Mouse (Mus musculus): ENCODE measurements around the gene Clmn.
"Not testable (repeated sequence)": the region's sequence is repeated elsewhere in the genome, so short reads cannot be mapped to it uniquely, and the experiment has no call there.

The Clmn gene

DNA sequence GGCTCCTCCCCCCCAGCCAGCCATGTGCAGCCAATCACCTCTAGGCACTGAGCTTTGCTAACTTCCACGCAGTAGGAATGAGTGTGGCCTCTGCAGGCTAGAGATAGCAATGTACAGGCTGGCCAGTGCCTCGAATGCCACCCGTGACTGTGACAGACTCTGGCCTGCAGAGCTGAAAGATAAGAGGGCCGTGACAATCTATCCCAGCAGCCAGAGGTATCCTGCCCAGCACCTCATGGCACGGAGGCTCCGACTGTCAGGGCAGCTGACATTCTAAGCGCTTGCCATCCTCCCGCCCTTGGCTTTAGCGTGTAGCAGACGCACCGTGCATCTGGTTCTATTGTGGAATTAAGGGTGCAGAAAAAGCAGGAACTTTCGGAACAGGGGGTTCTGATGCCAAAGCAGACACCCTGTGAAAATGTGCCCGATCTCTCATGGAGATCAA, 26.9 kb downstream of the Clmn start:
- no peak for DNase-seq

- DNase-seq, result peak; percentile 15
Observed at GRCm38 (mm10) chr12:104837111-104837837, 27.6 kb downstream of the Clmn start.

GRCm38 (mm10) chr12:104836230-104836629, 28.6 kb downstream of the Clmn start:
- DNase-seq, result no peak

- no peak for DNase-seq
Observed at GRCm38 (mm10) chr12:104835369-104836094, 29.3 kb downstream of the Clmn start.

DNA sequence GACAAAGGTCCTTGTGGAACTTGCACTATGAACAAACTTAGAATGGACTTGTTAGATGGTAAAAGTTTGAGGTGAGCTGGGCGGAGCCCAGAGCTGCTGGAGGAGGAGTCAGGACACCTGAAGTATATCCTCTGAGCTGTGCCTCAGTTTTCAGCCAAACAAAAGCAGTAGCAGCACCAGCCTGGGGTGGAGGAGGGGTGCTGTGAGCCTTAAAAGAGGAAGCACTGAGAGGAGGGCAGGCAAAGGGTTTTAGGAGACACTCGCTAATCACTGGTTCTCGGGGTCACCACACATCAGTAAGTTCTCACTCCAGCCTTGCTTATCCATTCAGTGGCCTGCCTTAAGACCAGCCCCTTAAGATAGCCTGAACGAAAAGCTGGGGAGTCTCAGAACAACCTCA, 30.1 kb downstream of the Clmn start:
- DNase-seq, result no peak

DNA sequence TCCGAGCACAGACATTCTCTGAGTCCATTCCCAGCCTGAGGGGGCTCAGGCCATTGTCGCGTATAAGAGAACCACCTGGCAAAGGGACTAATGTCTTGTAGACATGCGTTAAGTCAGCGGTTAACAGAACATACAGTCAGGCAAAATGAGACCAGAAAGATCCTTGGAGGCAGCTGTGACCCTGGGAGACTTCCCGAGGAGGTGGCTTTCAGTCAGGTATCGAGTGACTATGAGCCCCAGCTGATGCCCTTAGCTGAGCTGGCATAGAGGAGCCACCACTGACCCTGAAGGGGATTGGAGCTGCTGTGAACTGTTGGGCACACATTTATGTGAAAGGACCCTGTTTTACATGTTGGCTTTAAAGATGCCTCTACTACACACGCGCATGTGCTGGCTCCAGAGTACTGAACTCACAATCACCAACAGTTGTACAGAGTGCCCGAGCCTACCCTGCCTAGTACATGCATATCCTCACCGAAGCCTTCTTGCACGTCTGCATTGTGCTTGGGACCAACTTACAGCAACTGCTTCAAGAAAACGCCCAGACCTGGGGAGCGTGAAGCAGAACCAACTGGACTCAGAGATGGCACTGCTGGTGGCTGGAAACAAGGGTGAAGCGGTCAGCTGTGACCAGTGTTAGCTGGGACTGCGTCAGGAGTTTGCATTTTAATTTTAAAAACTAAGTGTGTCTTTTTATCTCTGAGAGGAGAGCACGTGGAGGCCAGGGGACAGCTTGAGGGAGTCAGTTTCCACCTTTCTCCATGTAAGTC, 34.0 kb downstream of the Clmn start:
- no peak for DNase-seq

DNA sequence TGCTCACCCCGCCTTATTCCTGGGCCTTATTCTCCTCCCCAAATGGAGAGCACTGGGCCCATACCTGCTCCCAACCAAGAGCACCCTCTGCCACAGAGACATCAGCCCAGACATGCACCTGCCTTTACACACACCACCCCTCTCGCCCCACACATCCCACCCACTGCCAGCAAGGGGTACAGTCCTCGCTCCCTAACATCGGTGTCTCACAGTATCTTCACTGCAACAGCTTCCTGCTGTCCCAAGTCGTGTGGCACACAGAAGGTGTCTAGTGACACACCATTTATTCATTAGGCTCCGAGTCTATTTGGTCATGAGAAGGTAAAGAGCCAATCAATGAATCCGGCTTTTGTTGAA, 34.6 kb downstream of the Clmn start:
- no peak for DNase-seq

- DNase-seq, result peak; percentile 79
Observed at GRCm38 (mm10) chr12:104829596-104830282, 35.1 kb downstream of the Clmn start.

DNA sequence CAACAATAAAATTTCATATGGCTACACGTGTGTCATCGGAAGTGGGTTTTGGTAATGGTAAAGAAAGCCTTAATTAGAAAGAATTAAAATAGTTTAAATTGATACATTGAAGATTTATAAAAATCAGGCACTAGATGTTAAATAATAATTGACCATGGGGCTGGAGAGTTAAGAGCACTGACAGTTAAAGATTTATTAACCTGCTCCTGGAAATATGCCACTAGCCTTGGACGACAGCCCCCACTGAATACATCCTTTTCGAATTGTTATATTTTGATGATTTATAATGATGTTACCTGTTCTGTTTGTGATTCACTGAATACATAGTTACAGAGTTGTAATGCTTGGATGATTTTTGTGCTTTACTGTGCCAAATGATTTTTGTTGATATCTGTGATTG, 35.9 kb downstream of the Clmn start:
- not testable (repeated sequence) for DNase-seq

DNA sequence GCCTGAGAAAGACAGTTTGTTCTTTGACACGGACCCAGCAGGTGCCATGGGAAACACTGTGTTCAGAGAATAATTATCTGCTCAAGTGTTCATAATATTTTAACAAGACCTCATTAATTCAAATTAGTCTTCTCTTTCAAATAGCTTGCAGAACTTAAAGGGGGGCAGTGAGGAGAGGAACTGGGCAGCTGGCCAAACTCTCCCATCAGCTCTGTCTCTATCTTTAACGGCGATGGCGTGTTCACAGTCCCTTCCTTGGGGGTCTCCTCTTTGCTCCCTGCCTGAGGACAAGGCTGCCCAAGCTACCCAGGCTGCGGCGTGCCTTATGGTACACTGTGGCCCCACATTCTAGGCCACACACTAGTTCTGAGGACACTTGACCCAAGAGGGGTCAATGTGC, 37.2 kb downstream of the Clmn start:
- DNase-seq, result no peak

GRCm38 (mm10) chr12:104824907-104825267, 40.0 kb downstream of the Clmn start:
- DNase-seq, result no peak

DNA sequence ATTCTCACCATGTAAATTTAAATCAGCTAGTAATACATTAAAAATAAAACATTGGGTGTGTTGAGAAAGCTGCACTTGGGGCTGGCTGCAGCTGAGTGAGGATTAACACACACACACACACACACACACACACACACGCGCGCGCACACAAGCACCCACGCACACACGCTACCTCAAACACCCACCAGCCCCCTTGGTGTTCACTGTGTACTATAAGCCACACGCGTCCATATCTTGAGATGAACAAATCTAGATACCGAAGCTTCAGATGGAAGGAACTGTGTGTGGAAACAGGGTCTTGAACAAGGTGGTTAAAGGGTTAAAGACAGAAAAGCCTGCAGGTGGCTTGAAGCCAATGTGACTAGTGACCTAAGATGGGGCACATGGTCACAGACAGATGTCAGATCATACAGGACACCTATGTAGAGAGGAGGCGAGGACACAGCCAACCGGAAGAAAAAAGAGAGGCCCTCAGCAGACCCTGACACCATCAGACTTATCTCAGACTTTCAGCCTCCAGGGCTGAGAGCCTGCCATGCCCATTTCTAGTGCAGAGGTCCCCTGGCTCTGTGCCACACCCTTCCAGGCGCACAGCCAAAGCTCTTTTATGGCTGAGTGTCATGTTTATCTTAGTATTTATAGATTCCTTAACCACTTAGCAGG, 40.5 kb downstream of the Clmn start:
- peak; percentile 92 for DNase-seq

DNA sequence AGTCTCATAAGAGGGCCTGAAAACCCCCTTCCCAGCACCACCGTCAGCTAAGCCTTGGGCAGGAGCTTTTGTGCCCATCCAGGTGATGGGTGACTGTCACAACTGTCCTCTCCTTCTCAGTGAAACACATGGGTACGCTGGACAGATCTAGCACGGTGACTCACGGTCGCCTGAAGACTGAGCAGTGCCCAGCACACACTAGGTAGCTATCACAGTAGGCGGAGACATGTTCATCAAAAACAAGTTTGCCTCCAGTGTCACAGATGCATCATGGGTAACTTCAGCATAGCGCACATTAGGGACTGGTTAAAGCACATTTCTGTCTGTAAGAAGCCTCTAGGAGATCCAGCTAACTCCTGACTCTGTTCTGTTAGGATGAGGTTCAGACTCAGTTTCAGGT, 41.2 kb downstream of the Clmn start:
- no peak for DNase-seq

GRCm38 (mm10) chr12:104822838-104823599, 41.9 kb downstream of the Clmn start:
- no peak for DNase-seq

GRCm38 (mm10) chr12:104822151-104822550, 42.7 kb downstream of the Clmn start:
- DNase-seq, result no peak

DNA sequence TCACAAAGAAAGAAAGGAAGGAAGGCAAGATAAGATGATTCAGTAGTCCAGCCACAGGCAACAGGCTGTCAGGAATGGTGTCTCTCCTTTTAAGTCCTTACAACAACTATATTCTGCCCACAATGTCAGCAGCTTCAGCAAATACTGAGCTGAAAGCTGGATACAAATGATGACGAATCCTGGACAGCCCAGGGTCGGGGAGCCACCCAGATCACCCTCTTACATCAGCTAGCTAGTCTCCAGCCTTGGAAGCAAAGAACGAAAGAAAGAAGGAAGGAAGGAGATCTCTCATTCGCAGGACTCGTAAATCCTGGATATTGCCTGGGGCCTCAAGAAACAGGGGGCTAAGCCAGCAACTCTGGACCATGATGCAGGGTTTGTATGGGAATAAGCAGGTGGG, 44.8 kb downstream of the Clmn start:
- no peak for DNase-seq

- no peak for DNase-seq
Observed at GRCm38 (mm10) chr12:104819050-104819449, 45.8 kb downstream of the Clmn start.

DNA sequence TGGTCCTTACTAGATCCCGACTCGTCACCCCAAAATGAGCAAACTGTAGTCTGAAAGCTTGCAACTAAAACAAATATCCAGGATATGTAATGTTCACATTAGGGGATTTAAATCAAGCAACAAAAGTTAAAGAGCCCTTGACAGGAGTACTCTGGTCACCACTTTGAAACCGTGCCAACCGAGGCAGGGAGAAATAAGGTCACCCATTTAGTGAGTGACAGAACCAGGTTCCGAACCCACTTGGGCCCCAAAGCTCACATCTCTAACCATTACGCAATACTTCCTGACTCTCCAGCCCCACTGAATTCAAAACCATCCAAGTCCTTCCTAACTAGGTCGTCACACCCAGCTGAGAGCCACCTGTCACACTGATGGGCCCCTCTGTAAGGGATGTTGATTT, 46.8 kb downstream of the Clmn start:
- peak; percentile 75 for DNase-seq

GRCm38 (mm10) chr12:104817172-104817866, 47.6 kb downstream of the Clmn start:
- DNase-seq, result no peak

DNA sequence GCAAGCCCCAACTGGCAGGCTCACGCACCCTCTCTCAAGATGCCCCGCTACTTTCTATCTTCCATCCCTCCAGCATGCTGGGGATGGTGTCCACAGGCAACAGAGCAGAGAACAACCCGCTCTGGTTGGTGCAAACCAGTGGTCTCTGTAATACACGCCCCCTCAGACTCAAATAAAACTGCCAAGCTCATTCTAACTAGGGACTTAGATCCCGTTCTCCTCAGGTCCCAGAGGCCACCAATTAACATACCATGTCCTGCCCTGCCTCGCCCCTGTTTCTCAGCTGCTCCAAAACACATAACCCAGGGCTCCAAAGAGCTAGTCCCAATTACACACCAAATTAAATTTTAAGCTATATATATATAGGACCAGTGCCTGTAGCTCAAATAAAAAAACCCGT, 50.6 kb downstream of the Clmn start:
- no peak for DNase-seq

DNA sequence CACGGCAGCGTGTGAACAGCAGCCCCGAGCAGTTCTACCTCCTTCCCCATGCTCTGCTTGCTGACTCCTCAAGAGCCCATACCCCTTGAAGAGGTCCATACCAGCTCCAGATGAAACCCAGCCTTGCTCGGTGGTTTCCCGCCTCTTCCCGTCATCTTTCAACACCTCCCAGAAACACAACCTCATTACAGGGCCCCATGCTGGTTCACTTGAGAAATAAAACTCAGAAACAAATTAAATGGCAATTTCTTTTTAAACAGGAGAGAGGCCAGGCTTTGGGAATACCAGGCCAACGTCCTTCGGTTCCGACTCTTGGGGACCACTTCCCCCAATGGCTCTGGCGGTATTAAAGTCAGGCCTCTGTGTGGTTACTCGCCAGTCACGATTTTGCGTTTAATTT, 51.1 kb downstream of the Clmn start:
- DNase-seq, result no peak

All from lung, postnatal 36 days (tissue).